Mouse (Mus musculus) small intestine, adult 2 months (tissue): ENCODE data around the gene Tmem245. TPM values are rescaled to one million over a fixed set of nuclear protein-coding genes. Genes with fewer than 3 reads are reported as not detected.
A peak's percentile ranks its signal among the peaks of the same experiment; 100 is the strongest.
"Not testable (repeated sequence)": the region's sequence is repeated elsewhere in the genome, so short reads cannot be mapped to it uniquely, and the experiment has no call there.

Source experiments
- H3K27ac ChIP-seq: fragments of 200-500 bp; 2 replicates; pipeline ENCODE4 v1.5.1; 2012; ENCODE audit warnings: low read depth, low read length, control low read depth, inconsistent platforms; ENCODE audit not compliant: insufficient read depth
- H3K27me3 ChIP-seq: fragments of 200-500 bp; 2 replicates; pipeline ENCODE4 v1.6.1; 2012; ENCODE audit warnings: mild to moderate bottlenecking, moderate library complexity, low read length, inconsistent platforms; ENCODE audit not compliant: control insufficient read depth, insufficient read depth
- H3K36me3 ChIP-seq: fragments of 200-500 bp; 2 replicates; pipeline ENCODE4 v1.6.1; 2012; ENCODE audit warnings: mild to moderate bottlenecking, low read length, control low read depth, inconsistent platforms; ENCODE audit not compliant: control insufficient read depth, insufficient read depth
- H3K4me1 ChIP-seq: fragments of 200-500 bp; 2 replicates; pipeline ENCODE4 v1.6.1; 2012; ENCODE audit warnings: low read length, inconsistent platforms, mixed read lengths; ENCODE audit not compliant: control insufficient read depth, insufficient read depth, insufficient read length
- H3K4me3 ChIP-seq: fragments of 200-500 bp; 2 replicates; pipeline ENCODE4 v1.5.1; 2012; ENCODE audit warnings: low read depth, mild to moderate bottlenecking, control low read depth, inconsistent platforms, low read length, moderate library complexity
- CTCF ChIP-seq: fragments of 200-500 bp; IDR thresholded peaks from 2 replicates; pipeline ENCODE4 v1.5.1; 2012; ENCODE audit warnings: low read depth, mild to moderate bottlenecking, control low read depth, inconsistent platforms, low read length, moderate library complexity, mixed read lengths; ENCODE audit not compliant: insufficient replicate concordance, insufficient read length; ENCODE audit errors: extremely low read depth
- POLR2A ChIP-seq: fragments of 200-500 bp; IDR thresholded peaks from 2 replicates; pipeline ENCODE4 v1.6.1; 2012; ENCODE audit warnings: low read depth, mild to moderate bottlenecking, control low read depth, inconsistent platforms, low read length, moderate library complexity
- WGBS: fragments of 180-500 bp; shearing (Covaris S2); methylation state at CpG from one replicate; pipeline ENCODE4 v1.1.7; 2018; 5-methylcytosine and 5-hydroxymethylcytosine counted together
- polyA plus RNA-seq: library from polyadenylated mRNA; depleted of rRNA; stranded (reverse); fragments of >200 nt; gene quantifications from 2 replicates; pipeline ENCODE4 v1.2.3, GENCODE M21; 2012

The Tmem245 gene
- polyA plus RNA-seq, 1 experiment: 8.3 TPM

DNA sequence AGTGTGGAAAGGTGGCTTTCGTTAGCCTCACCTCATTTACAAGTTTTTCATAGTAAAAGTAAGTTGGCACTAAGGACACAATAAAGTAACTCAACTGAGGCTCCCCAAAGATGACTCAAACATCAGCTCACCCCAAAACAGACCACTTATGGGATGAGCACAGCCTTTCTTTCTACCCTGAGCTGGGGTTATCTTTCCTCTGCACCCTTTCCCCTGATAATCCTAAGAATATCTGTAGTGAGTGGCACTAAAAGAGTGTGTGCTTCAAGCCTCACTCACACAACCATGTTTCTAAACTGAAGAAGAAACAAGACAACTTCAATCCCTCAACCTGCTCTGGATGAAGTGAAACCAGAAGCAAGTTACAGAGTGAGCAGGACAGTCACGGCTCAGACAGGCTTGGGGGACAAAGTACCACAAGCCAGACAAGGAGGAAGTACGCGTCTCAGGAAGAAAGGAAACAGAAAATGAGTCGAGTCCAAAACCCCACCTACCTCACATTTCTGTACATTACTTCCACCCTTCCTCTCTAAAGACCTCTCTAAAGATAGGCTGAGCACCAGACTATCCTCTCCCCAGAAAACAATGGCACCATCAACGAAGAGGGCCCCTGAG, 54.6 kb downstream of the Tmem245 start:
- peaks cover 5% of the 10 kb centered on the region; the same call in 1 of the 2 replicates for H3K4me1 ChIP-seq
- no peaks in the 10 kb centered on the region for H3K27me3 ChIP-seq
- H3K36me3 ChIP-seq: peaks cover 34% of the 10 kb centered on the region
- peak overlapping the region; percentile 94 for H3K27ac ChIP-seq
- peak overlapping the region; percentile 28; the same call in 1 of the 2 replicates for H3K4me3 ChIP-seq
- no peak for TF ChIP-seq POLR2A
- no peak for TF ChIP-seq CTCF
- 29% methylated on average over 6 of the region's 6 CpGs for WGBS

DNA sequence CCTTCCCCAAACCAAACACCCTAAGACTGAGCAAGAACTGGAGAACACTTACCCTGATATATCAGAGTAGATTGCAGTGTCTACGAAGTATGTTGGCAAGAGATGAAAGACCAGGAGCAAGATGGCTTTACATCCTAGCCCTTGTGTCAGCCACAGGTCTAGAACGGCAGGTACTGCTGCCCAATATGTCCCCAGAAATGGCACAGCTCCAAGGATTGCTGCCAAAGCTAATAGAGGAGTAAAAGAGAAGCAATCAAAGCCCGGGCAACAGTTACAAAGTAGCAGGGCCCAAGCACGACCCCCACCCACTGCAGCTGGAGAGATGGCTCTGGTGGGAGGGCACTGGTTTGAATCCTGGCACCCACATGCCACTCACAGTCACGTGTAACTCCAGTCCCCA, 58.8 kb downstream of the Tmem245 start:
- Histone ChIP-seq H3K4me1 (peaks cover 5% of the 10 kb centered on the region; the same call in 1 of the 2 replicates), H3K27ac (no peak overlapping the region), H3K27me3 (no peaks in the 10 kb centered on the region), H3K36me3 (peaks cover 46% of the 10 kb centered on the region), H3K4me3 (no peak overlapping the region)
- TF ChIP-seq CTCF (no peak), POLR2A (no peak)
- WGBS: 31% methylated on average over 5 of the region's 5 CpGs

DNA sequence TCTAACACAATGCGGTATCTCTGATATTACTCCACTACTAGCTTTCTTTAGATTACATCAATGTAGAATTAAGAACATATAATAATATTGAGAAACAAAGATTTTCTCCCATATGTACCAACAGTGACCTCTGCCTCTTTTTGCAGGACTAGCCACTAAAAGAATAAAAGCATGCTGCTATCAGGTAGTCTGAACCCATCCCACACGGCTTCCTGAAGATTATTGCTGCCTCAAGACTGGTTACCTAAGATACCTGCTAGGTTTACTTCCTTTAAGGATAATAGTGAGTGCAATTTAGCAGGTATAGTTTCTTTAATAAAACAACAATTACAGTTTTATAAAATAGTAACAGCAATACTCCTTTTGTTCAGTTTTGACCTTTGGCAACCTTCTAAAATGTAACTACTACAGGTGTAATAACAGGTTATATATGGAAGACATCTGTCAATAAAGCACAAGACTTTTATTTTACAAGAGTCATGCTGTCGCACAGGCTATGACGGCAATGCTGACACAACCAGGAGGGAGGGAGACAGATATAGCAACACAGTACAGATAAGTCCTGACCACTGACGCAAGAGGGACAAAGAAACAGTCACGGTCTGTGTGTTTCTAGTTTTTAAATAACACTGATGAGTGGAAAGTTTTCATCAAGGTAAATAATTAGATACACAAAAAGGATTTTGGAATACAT, 60.8 kb downstream of the Tmem245 start:
- Histone ChIP-seq H3K4me3 (no peak overlapping the region), H3K27me3 (no peaks in the 10 kb centered on the region), H3K27ac (no peak overlapping the region), H3K4me1 (no peaks in the 10 kb centered on the region), H3K36me3 (peaks cover 55% of the 10 kb centered on the region)
- 45% methylated on average over 6 of the region's 6 CpGs for whole genome bisulfite sequencing
- TF ChIP-seq CTCF: no peak
- no peak for TF ChIP-seq POLR2A

DNA sequence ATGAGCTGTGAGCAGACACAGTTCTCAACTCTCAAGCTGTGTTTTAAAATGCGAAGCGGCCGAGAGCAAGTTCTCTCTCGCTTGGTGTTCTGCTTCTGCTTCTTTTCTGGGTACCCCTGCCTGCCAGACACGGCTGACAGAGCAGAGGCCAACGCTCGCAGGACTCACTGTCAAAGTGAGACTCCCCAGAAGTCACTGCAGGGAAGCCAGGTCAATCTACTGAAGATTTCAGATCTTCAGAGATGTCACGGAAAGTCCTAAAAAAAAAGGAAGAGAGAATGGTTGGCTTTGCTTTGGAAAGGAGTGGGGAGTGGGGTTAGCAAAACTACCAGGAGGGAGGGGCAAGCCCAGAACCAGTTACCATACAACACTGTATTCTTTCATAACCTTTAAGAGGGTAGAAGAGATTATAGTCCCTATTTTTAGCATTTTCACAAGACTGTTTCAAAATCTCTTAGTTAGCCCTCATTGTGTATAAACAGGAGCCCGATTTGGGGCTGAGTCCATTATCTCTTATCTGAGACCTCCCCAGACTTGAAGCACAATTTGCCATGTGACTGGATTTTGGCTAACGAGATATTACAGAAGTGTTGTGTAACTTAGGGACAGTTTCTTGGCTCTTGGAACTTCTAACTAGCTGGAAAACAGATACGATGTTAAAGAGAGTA, 67.1 kb downstream of the Tmem245 start:
- peaks cover 47% of the 10 kb centered on the region for H3K36me3 ChIP-seq

DNA sequence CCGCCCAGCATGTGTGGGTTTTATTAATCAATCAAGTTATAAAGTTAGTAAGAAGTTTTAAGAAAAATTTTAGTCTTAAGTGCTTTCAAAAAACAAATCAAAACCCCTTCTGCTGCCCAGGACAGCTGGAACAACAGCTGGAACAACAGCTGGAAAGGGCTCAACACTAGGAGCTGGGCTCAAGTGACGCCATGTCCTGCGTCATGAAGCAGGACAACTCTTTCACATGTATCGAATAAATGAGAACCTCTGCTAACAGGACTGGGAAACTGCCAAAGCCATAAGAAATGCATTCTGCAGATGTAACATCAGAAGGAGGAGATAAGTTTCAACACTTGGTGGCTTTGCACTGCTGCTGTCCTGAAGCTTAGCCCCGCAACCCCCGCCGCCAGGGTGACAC, 68.3 kb downstream of the Tmem245 start:
- Histone ChIP-seq H3K36me3 (peaks cover 41% of the 10 kb centered on the region), H3K4me3 (no peak overlapping the region), H3K4me1 (no peaks in the 10 kb centered on the region), H3K27me3 (no peaks in the 10 kb centered on the region), H3K27ac (no peak overlapping the region)
- no peak for TF ChIP-seq CTCF
- no peak for TF ChIP-seq POLR2A
- WGBS: 95% methylated on average over 7 of the region's 7 CpGs

More for the DNA sequence above, 67.1 kb downstream of the Tmem245 start:
- no peaks in the 10 kb centered on the region for H3K4me1 ChIP-seq
- no peak overlapping the region for H3K27ac ChIP-seq
- TF ChIP-seq CTCF: no peak
- TF ChIP-seq POLR2A: no peak
- H3K4me3 ChIP-seq: no peak overlapping the region
- H3K27me3 ChIP-seq: no peaks in the 10 kb centered on the region
- 88% methylated on average over 11 of the region's 11 CpGs for WGBS

DNA sequence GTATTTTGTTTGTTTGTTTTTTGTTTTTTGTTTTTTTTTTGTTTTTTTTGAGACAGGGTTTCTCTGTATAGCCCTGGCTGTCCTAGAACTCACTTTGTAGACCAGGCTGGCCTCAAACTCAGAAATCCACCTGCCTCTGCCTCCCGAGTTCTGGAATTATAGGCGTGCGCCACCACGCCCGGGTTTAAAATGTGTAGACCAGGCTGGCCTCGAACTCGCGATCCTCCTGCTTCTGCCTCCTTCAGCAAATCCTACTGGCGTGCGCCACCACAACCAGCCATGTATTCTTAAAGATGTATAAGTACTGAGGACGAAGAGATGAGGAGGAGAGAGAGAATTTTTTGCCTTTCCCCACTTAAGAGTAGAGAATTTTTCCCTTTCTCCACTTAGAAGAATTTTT, 76.7 kb downstream of the Tmem245 start:
- 96% methylated on average over 11 of the region's 11 CpGs for WGBS
- H3K27ac ChIP-seq, H3K36me3 ChIP-seq: not testable (repeated sequence)

DNA sequence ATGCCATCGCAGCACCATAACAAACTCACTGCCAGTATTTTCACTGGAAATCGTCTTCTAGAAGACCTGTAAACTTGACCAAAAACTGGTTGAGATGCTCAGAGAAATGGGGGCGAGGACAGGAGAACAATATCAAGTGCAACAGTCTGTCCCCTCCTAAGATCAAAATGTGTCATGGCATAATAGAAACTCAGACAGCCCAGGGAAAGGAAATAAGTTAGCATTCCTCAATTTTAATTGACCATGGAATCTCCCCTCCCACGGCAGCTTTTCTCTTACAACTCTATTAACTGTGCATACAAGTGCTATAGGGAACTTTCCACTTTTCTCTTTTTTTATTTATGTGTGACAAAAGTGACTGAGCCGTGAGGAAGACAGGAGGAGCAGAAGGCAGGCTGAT, 79.5 kb downstream of the Tmem245 start:
- H3K27ac ChIP-seq: no peak overlapping the region
- H3K27me3 ChIP-seq: no peaks in the 10 kb centered on the region
- 88% methylated on average over 5 of the region's 5 CpGs for WGBS
- H3K36me3 ChIP-seq: peaks cover 4% of the 10 kb centered on the region; the same call in 1 of the 2 replicates
- H3K4me3 ChIP-seq: no peak overlapping the region
- TF ChIP-seq POLR2A: no peak
- no peak for TF ChIP-seq CTCF
- H3K4me1 ChIP-seq: peaks cover 13% of the 10 kb centered on the region; the same call in 1 of the 2 replicates

More for the DNA sequence above, 76.7 kb downstream of the Tmem245 start:
- not testable (repeated sequence) for H3K27me3 ChIP-seq, H3K4me3 ChIP-seq
- peaks cover 11% of the 10 kb centered on the region; the same call in 1 of the 2 replicates for H3K4me1 ChIP-seq
